Mouse (Mus musculus) liver, embryonic 14.5 days (tissue): Measurements from ENCODE around the gene Selplg.

Source experiments
- CTCF ChIP-seq: IDR thresholded peaks from 2 replicates; pipeline ENCODE4 v1.5.1; 2016; ENCODE audit warnings: antibody characterized with exemption, low read depth, control low read depth
- EP300 ChIP-seq: IDR thresholded peaks from 2 replicates; pipeline ENCODE4 v1.6.1; 2016; ENCODE audit warnings: antibody characterized with exemption, low read depth

- no peak for TF ChIP-seq CTCF
- TF ChIP-seq EP300, result no peak
These were observed 60.0 kb downstream of the Selplg start, which contains the start of the genes Sart3 and Iscu for GRCm38 (mm10) chr5:113772450-113772895.
